Comparison of ENCODE assay signal across 10 mouse cellular contexts in the genomic region with DNA sequence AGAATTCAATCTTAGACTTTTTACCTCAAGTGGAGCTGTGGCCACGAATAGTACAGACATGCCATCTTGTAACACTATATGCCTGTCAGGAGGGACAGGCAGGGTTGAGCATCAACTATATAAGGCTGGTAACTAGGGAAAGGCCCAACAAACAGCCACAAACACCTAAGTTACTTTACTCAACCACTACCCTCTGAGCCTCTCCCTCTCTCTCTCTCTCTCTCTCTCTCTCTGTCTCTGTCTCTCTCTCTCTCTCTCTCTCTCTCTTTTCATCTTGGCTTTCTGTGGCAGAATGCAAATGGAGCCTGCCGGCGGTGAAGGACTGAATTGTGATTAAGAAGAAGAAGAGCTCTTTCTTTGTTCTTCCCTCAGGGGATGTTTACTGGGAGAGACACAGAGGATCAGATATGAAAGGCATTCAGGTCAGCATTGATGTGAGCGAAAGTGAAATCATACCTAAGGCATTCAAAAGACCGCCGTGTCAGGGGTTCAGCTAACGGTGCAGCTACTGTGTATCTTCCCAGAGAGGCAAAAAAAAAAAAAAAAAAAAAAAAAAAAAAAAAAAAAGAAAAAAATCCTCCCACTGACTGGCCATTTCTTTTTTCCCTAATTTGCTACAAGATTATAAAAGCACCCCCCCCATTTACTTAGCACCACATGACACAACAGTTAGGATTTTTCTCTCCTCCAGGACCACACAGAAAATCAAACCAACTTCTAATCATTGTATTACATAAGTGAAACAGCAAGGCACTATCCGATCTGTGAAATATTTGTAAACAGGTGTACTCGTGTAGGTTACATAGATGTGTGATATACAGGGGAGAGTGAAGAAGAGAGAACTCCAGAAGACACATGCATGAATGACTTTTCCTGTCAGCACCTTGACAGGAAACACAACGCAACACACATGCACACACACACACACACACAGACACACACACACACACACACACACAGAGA. TPM values are rescaled to one million over a fixed set of nuclear protein-coding genes. Genes with fewer than 3 reads are reported as not detected.
DNase-seq lines count a peak whose midpoint lies in the region; ATAC-seq and TF ChIP-seq lines count a peak whose summit lies in the region.
"Had no signal": no experiment of that assay in that cellular context is flagged by ENCODE, and none has a peak within 500 bp of the region (broad histone marks: within the 10 kb centered on the region; RNA-seq: fewer than 3 reads in every experiment).

No protein-coding gene starts in this region.

- ATAC-seq in kidney, embryonic 15.5 days (replicated peaks; ENCODE audit: low FRiP score): no peak
- ATAC-seq in kidney, embryonic 14.5 days (ENCODE audit: low FRiP score, low TSS enrichment): no peak
- ATAC-seq in hindbrain, embryonic 13.5 days (ENCODE audit: low FRiP score): peak; percentile 32; the same call in 1 of the 2 replicates
- ATAC-seq in neural tube, embryonic 12.5 days (ENCODE audit: low FRiP score, low read depth): no peak

- H3K4me3 ChIP-seq in kidney, embryonic 15.5 days (replicated peaks): no peak overlapping the region
- no peak overlapping the region for H3K4me3 ChIP-seq in kidney, embryonic 14.5 days (ENCODE audit: low read length)
- no peak overlapping the region; the same call in 1 of the 2 replicates for H3K4me3 ChIP-seq in cortical plate, adult 2 months (ENCODE audit: insufficient read depth, low read length)
- peak overlapping the region; percentile 14 for H3K4me3 ChIP-seq in hindbrain, embryonic 13.5 days
- H3K4me3 ChIP-seq in neural tube, embryonic 12.5 days: no peak overlapping the region; the same call in 1 of the 2 replicates
- H3K4me3 ChIP-seq: limb, embryonic 12.5 days had no signal

- peak overlapping the region; percentile 2; the same call in 1 of the 2 replicates for H3K27ac ChIP-seq in kidney, embryonic 15.5 days
- H3K27ac ChIP-seq in kidney, embryonic 14.5 days (ENCODE audit: low read depth, low read length): no peak overlapping the region
- H3K27ac ChIP-seq in cortical plate, adult 2 months (ENCODE audit: insufficient read depth, low read length): peak overlapping the region; percentile 86
- peak overlapping the region; percentile 76 for H3K27ac ChIP-seq in hindbrain, embryonic 13.5 days
- H3K27ac ChIP-seq in neural tube, embryonic 12.5 days: no peak overlapping the region
- H3K27ac ChIP-seq: limb, embryonic 12.5 days had no signal

- TF ChIP-seq POLR2A in cortical plate, adult 2 months (IDR thresholded peaks at IDR 0.05; ENCODE audit: extremely low read depth, insufficient read depth, low read length): no peak

- H3K9me3 ChIP-seq in kidney, embryonic 15.5 days (replicated peaks): no peaks in the 10 kb centered on the region
- no peaks in the 10 kb centered on the region for H3K9me3 ChIP-seq in kidney, embryonic 14.5 days (ENCODE audit: control insufficient read depth, low read length)
- H3K9me3 ChIP-seq in hindbrain, embryonic 13.5 days: no peaks in the 10 kb centered on the region
- no peaks in the 10 kb centered on the region for H3K9me3 ChIP-seq in neural tube, embryonic 12.5 days
- H3K9me3 ChIP-seq: limb, embryonic 12.5 days had no signal

- H3K36me3 ChIP-seq in kidney, embryonic 15.5 days: peaks cover 3% of the 10 kb centered on the region; the same call in 1 of the 2 replicates
- H3K36me3 ChIP-seq in kidney, embryonic 14.5 days (ENCODE audit: control insufficient read depth, insufficient read depth, low read length): no peaks in the 10 kb centered on the region
- no peaks in the 10 kb centered on the region for H3K36me3 ChIP-seq in hindbrain, embryonic 13.5 days
- H3K36me3 ChIP-seq in neural tube, embryonic 12.5 days: no peaks in the 10 kb centered on the region
- H3K36me3 ChIP-seq: limb, embryonic 12.5 days had no signal

- 40% methylated on average over 10 of the region's 10 CpGs for WGBS in kidney, embryonic 15.5 days
- 39% methylated on average over 10 of the region's 10 CpGs for WGBS in kidney, embryonic 14.5 days
- 10% methylated on average over 10 of the region's 10 CpGs for WGBS in hindbrain, embryonic 13.5 days
- WGBS in neural tube, embryonic 12.5 days: 16% methylated on average over 10 of the region's 10 CpGs

- DNase-seq in frontal cortex, postnatal 36 days (ENCODE audit: low spot score in 2 of 2): no peak
- DNase-seq in frontal cortex, postnatal 10 days (ENCODE audit: low spot score in 2 of 2): no peak
- DNase-seq in thymus, postnatal 0 days (ENCODE audit: low spot score): no peak
- DNase-seq: thymus, adult 18-20 months had no signal

- H3K4me1 ChIP-seq in kidney, embryonic 15.5 days: peaks cover 69% of the 10 kb centered on the region
- peaks cover 9% of the 10 kb centered on the region; the same call in 1 of the 2 replicates for H3K4me1 ChIP-seq in kidney, embryonic 14.5 days (ENCODE audit: control insufficient read depth, insufficient read depth, low read length)
- H3K4me1 ChIP-seq in cortical plate, adult 2 months (ENCODE audit: control insufficient read depth, insufficient read depth, low read length): peaks cover 17% of the 10 kb centered on the region; the same call in 1 of the 2 replicates
- H3K4me1 ChIP-seq in hindbrain, embryonic 13.5 days (replicated peaks): peaks cover 80% of the 10 kb centered on the region
- H3K4me1 ChIP-seq in neural tube, embryonic 12.5 days: peaks cover 82% of the 10 kb centered on the region

- peaks cover 15% of the 10 kb centered on the region for H3K27me3 ChIP-seq in kidney, embryonic 15.5 days
- no peaks in the 10 kb centered on the region for H3K27me3 ChIP-seq in kidney, embryonic 14.5 days (ENCODE audit: control insufficient read depth, insufficient read depth, low read length)
- no peaks in the 10 kb centered on the region for H3K27me3 ChIP-seq in hindbrain, embryonic 13.5 days
- H3K27me3 ChIP-seq in neural tube, embryonic 12.5 days (replicated peaks): no peaks in the 10 kb centered on the region

- 0 out of 2 replicates have a peak overlapping the region, but pooled peaks have one; percentile 0 for H3K4me2 ChIP-seq in kidney, embryonic 15.5 days
- H3K4me2 ChIP-seq in kidney, embryonic 14.5 days (replicated peaks; ENCODE audit: low read depth, low read length): no peak overlapping the region; the same call in 1 of the 2 replicates
- peak overlapping the region; percentile 81 for H3K4me2 ChIP-seq in hindbrain, embryonic 13.5 days
- peak overlapping the region; percentile 78 for H3K4me2 ChIP-seq in neural tube, embryonic 12.5 days (replicated peaks)
- H3K4me2 ChIP-seq: limb, embryonic 12.5 days had no signal

- no peak overlapping the region for H3K9ac ChIP-seq in kidney, embryonic 15.5 days
- no peak overlapping the region for H3K9ac ChIP-seq in kidney, embryonic 14.5 days (ENCODE audit: low read depth, low read length)
- peak overlapping the region; percentile 30 for H3K9ac ChIP-seq in hindbrain, embryonic 13.5 days
- no peak overlapping the region for H3K9ac ChIP-seq in neural tube, embryonic 12.5 days
- H3K9ac ChIP-seq: limb, embryonic 12.5 days had no signal

- TF ChIP-seq CTCF in cortical plate, adult 2 months (IDR thresholded peaks at IDR 0.05; ENCODE audit: extremely low read depth, insufficient read depth, low read length): no peak

RNA-seq across cellular contexts. Expression of a gene that starts 13.9 kb away (rescaled TPM):
- polyA plus RNA-seq in kidney, embryonic 15.5 days (2015; fragmentation: Nextera tagmentation; extraction: Ambion mirVana): 51.1 and 57.1 TPM in 2 replicates
- 41.2 and 52.2 TPM in 2 replicates for polyA plus RNA-seq in kidney, embryonic 14.5 days (2014; fragmentation: Nextera tagmentation; extraction: Ambion mirVana)
- 63.2 and 65.4 TPM in 2 replicates for polyA plus RNA-seq in cortical plate, adult 2 months (2012; rRNA removed)
- polyA plus RNA-seq in hindbrain, embryonic 13.5 days (2015; fragmentation: Nextera tagmentation; extraction: Ambion mirVana): 50.4 and 57.4 TPM in 2 replicates
- polyA plus RNA-seq in neural tube, embryonic 12.5 days (2016; fragmentation: Nextera tagmentation; extraction: Ambion mirVana): 55.6 and 58.7 TPM in 2 replicates
- 3.9 and 4.8 TPM in 2 replicates for polyA plus RNA-seq in thymus, postnatal 0 days (2015; fragmentation: Nextera tagmentation; extraction: Ambion mirVana)

Comparison
In these comparisons a context has a peak if more than half of its experiments do, and no peak if none do; other contexts are left out.
1. H3K27ac ChIP-seq: peak in kidney, embryonic 15.5 days (single experiment), cortical plate, adult 2 months (single experiment) and hindbrain, embryonic 13.5 days (single experiment); none in kidney, embryonic 14.5 days (single experiment) and neural tube, embryonic 12.5 days (single experiment).